Mouse (Mus musculus) cortical plate, adult 2 months (tissue): ENCODE data around the gene Mroh3. TPM values are rescaled to one million over a fixed set of nuclear protein-coding genes. Genes with fewer than 3 reads are reported as not detected.

Experiments used
- H3K27ac ChIP-seq: fragments of 200-500 bp; 2 replicates; pipeline ENCODE4 v1.5.1; 2012; ENCODE audit warnings: low read length, control low read depth, inconsistent platforms; ENCODE audit not compliant: insufficient read depth
- H3K4me1 ChIP-seq: fragments of 200-500 bp; 2 replicates; pipeline ENCODE4 v1.6.1; 2011; ENCODE audit warnings: low read length; ENCODE audit not compliant: control insufficient read depth, insufficient read depth
- H3K4me3 ChIP-seq: fragments of 200-500 bp; 2 replicates; pipeline ENCODE4 v1.5.1; 2011; ENCODE audit warnings: mild to moderate bottlenecking, low read length, control low read depth; ENCODE audit not compliant: insufficient read depth
- CTCF ChIP-seq: fragments of 200-500 bp; IDR thresholded peaks from 2 replicates; pipeline ENCODE4 v1.5.1; 2011; ENCODE audit warnings: mild to moderate bottlenecking, control low read depth, low read length; ENCODE audit not compliant: insufficient read depth; ENCODE audit errors: extremely low read depth
- POLR2A ChIP-seq: fragments of 200-500 bp; IDR thresholded peaks from 2 replicates; pipeline ENCODE4 v1.6.1; 2011; ENCODE audit warnings: mild to moderate bottlenecking, low read length, control low read depth; ENCODE audit not compliant: insufficient read depth; ENCODE audit errors: extremely low read depth
- polyA plus RNA-seq: library from polyadenylated mRNA; depleted of rRNA; stranded (reverse); fragments of >200 nt; gene quantifications from 2 replicates; pipeline ENCODE4 v1.2.3, GENCODE M21; 2012

Gene Mroh3
- polyA plus RNA-seq, 1 experiment = 1.6 TPM

DNA sequence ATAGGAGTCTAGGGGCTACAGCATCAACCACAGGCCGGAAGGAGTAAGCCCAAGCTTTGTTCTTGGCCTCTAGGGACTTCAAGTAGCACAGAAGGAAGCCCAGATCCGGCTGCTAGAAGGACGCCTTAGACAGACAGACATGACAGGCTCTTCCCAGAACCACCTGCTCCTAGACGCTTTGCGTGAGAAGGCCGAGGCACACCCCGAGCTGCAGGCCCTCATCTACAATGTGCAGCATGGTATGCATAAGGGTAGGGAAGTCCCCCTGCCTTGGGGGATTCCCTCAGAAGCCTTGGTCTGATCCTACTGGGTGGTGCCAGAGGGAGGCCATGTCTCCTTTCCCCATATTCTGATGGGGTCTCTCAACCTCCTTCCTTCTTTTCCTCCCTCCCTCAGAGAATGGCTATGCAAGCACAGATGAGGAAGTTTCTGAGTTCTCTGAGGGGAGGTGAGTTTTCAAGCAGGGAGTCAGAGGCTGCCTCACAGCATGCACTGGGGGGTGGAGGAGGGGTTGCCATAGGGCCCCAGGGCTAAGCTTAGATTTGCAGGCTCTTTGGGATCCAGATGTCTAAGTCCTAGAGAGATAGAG, 51.2 kb downstream of the Mroh3 start:
- TF ChIP-seq CTCF (no peak), POLR2A (no peak)
- Histone ChIP-seq H3K27ac (no peak overlapping the region), H3K4me1 (peaks cover 2% of the 10 kb centered on the region; the same call in 1 of the 2 replicates), H3K4me3 (no peak overlapping the region)

DNA sequence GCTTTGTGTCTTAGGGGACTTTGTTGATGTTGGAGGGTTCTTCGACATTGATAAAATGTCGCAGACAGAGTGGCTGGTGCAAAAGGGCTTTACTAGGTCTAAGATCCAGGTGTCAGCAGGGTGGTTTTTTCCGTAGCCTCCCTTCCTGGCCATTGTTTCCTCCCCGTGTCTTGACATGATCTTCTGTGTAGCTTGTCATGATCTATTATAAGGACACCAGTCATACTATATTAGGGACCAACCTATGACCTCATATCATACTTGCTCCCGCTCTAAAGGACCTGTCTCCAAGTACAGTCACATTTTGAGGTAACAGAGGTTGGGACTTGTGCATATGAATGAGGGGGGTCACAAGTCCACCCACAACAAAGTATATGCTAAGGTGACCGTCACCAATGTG, 51.7 kb downstream of the Mroh3 start:
- TF ChIP-seq POLR2A (no peak), CTCF (no peak)

DNA sequence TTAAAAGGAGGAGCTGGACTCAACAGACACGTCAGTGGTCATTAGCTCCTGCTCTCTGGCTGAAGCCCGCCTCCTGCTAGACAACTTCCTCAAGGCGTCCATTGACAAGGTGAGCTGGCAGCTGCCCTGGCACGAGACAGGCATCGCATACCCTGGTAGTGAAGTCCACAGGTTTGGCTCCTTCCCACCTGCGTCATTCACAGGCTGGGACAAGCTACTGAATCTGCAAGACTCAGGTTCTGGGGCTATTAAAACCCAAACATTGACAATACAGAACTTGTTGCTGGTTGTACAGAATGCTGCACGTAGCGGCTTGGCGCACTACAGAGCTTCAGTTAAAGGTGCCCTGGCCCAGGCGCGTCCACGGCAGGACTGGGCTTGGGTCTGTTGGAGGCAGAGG, 52.3 kb downstream of the Mroh3 start:
- no peak overlapping the region for H3K27ac ChIP-seq
- H3K4me1 ChIP-seq = peaks cover 2% of the 10 kb centered on the region; the same call in 1 of the 2 replicates
- H3K4me3 ChIP-seq = no peak overlapping the region
- TF ChIP-seq POLR2A (no peak), CTCF (no peak)

More for the DNA sequence above, 51.7 kb downstream of the Mroh3 start:
- no peak overlapping the region for H3K4me3 ChIP-seq
- peaks cover 2% of the 10 kb centered on the region; the same call in 1 of the 2 replicates for H3K4me1 ChIP-seq
- H3K27ac ChIP-seq = no peak overlapping the region

DNA sequence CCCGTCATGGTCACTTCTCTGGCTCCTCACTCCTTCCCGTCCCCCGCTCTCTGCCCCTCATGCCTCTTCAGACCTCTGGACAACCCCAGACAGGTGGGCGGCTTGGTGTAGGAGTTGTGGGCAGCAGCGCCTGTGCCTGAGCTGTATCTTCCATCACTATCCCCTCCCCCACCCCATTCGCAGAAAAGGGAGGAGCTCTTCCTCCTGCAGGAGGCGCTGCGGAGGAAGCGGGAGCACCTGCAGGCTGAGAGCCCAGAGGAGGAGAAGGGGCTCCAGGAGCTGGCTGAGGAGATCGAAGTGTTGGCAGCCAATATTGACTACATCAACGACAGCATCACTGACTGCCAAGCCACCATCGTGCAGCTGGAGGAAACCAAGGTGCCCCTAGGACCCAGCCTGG, 52.8 kb downstream of the Mroh3 start:
- Histone ChIP-seq H3K4me3 (no peak overlapping the region), H3K4me1 (peaks cover 2% of the 10 kb centered on the region; the same call in 1 of the 2 replicates), H3K27ac (no peak overlapping the region)
- no peak for TF ChIP-seq CTCF
- no peak for TF ChIP-seq POLR2A

DNA sequence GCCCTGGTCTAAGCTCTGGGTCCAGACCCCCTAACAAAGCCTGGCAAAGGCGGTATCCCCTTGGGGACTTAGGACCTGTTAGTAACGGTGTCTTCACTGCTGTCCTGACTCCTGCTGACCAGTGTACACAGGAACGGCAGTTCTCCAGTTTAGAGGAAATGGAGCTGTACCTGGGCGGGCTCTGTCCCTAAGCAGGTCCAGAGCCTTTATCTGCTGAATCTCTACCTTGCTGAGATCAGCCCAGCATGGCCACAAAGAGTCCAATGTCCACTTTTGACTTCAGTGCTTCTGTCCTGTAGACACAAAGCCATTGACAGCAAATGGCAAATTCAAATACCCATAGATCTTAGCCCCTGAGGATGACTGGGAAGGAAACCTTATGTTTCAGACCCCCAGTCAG, 55.7 kb downstream of the Mroh3 start:
- Histone ChIP-seq H3K27ac (no peak overlapping the region), H3K4me3 (no peak overlapping the region), H3K4me1 (peaks cover 6% of the 10 kb centered on the region)
- TF ChIP-seq POLR2A = no peak
- no peak for TF ChIP-seq CTCF

DNA sequence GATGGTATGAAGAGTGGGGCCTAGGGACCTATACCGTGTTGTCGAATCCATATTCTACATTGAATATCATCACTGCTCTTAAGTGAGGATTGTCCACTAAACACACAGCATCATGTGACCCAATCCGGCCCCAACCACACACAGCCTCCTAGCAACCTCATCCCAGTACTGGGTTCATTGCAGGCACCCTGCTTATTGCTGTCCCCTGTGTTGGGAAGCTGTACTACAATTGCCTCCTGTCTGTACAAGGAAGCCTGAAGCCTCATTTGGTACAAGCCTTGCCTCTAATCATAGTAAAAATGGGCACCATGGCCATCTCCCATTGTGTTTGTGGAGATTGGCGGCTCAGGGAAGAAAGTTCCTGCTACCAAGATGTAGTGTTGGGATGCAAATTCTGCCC, 56.3 kb downstream of the Mroh3 start:
- TF ChIP-seq POLR2A = no peak
- no peak for TF ChIP-seq CTCF
- Histone ChIP-seq H3K4me3 (no peak overlapping the region), H3K27ac (no peak overlapping the region), H3K4me1 (peaks cover 9% of the 10 kb centered on the region)

DNA sequence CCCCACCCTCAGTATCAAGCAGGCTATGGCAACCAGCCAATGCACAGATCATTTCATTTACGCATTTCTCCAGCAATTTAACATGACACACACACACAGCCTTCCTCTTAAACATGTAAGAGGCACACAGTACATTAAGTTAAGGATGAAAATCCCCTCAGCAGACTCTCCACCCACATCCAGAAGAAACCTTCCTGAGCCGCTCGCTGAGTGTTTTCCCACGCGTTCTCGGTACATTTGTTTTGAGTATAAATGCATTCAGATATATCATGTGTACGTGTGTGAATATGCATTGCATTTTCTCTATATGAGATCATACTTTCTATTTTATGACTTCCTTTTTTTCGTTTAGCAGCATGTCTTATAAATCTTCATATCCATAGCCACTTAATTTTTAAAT, 61.3 kb downstream of the Mroh3 start:
- H3K27ac ChIP-seq = no peak overlapping the region
- H3K4me1 ChIP-seq = peaks cover 11% of the 10 kb centered on the region

DNA sequence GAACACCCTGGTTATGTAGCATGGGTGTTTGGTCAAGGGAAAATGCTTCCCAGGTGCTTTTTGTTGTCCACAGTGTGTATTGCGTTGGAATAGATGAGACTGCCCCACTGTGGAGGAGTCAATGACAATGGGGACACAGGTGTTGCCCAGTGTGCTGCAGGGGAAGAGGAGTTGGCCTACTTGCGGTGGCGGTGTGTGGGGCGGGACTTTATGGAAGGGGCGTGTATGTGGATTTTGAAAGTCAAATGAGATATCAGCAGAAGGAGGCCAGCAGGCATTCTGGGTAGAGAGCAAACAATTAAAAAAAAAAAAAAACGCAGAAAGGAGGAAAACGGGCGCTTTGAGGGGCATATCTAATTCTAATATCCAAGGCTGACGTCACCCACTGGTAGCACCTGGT, 62.9 kb downstream of the Mroh3 start:
- TF ChIP-seq CTCF (no peak), POLR2A (no peak)
- H3K4me3 ChIP-seq = no peak overlapping the region
- peaks cover 11% of the 10 kb centered on the region for H3K4me1 ChIP-seq
- H3K27ac ChIP-seq = no peak overlapping the region

More for the DNA sequence above, 61.3 kb downstream of the Mroh3 start:
- TF ChIP-seq POLR2A = no peak
- no peak for TF ChIP-seq CTCF
- H3K4me3 ChIP-seq = no peak overlapping the region

DNA sequence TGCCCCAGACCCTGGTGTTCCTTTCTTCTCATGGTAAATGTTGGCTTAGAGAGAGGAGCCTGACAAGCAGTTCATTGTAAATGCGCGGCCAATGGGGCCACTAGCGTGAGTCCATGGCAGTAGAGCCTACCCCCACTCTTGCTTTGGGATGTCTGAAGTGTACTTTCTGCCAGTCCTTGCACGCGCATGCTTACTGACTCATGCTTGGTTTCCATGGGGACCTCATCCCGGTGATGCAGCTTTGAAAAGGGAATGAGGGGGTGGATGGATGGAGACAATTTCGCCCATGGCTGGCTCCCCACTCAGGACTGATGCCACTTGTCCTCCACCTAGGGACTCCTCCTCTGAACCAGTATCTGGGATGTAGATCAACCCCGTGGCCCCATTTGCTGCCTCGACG, 69.1 kb downstream of the Mroh3 start:
- H3K4me1 ChIP-seq = peaks cover 23% of the 10 kb centered on the region
- no peak overlapping the region for H3K4me3 ChIP-seq
- TF ChIP-seq POLR2A (no peak; the same call in 1 of the 2 replicates), CTCF (no peak)
- peak overlapping the region; percentile 85 for H3K27ac ChIP-seq

DNA sequence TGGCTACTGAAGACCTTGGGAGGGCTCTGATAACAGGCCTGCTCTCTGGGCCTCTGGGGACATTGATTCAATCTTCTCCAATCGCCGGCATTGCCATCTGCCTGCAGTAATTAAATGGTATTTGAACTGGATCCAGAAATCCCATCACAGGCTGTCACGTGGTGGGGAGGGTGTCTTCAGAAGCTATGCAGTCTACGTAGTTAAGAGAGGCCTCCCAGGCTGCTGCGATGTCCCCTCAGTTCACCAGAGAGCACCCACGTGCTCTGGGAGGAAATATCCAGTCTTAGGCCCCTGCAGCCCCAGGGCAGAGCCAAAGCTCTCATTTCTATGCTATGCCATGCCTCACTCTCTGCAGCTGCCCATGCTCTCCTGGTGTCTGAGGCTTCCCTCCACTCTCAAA, 70.3 kb downstream of the Mroh3 start:
- Histone ChIP-seq H3K27ac (peak overlapping the region; percentile 85), H3K4me1 (peaks cover 29% of the 10 kb centered on the region), H3K4me3 (no peak overlapping the region)
- TF ChIP-seq POLR2A (no peak), CTCF (no peak)

DNA sequence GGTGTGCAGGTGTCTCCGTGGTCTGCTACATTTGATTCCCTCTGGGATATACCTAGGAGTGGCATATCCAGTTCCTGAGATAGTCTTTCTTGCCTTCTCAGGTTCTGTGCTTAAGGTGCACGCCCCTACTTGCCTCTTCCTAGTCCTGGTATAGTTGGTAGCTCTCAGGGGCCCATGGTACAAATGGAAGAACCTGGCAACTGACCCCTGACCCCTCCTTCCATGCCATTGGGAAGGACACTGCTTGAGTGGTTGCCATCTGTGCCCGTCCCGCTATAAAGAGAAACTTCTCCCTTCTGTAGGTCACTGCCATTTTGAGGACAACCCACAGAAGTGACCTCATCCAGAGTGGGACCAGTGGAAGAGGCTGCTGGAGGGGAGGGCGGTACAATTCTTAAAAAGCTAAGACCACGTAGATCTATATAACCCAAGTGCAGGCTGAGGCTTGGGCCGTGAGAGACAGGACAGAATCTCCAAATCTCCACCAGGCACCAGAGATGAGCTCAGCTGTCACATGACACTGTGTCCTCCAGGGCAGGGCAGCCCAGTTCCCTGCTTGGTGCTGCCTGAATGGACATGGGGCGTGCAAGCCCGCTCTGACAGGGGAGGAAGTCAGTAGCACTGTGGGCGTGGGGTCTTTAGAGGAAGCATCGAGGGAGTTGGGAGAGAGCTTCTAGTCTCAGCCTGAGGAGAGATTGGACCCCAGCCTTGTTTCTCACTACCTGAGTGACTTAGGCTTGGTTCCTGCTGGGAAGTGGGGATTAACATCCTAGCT, 71.3 kb downstream of the Mroh3 start:
- no peak overlapping the region for H3K4me3 ChIP-seq
- TF ChIP-seq POLR2A (0 out of 2 replicates have a peak, but pooled peaks have one; percentile 10), CTCF (no peak)
- H3K27ac ChIP-seq = peak overlapping the region; percentile 85
- H3K4me1 ChIP-seq = peaks cover 32% of the 10 kb centered on the region
